Mouse (Mus musculus) midbrain, postnatal 0 days (tissue): ENCODE measurements around the gene Hoxc12. TPM values are rescaled to one million over a fixed set of nuclear protein-coding genes. Genes with fewer than 3 reads are reported as not detected.

Experiments
- ATAC-seq: fragments of 200-750 bp; cut with Nextera tagmentation; 2 replicates; pipeline ENCODE4 v1.8.0; 2017; ENCODE audit warnings: moderate number of reproducible peaks, mild to moderate bottlenecking, moderate TSS enrichment, moderate library complexity; ENCODE audit not compliant: low FRiP score
- DNase-seq: peaks from one replicate; pipeline ENCODE4 v3.0.0-alpha.2; 2015; ENCODE audit warnings: low spot score
- H3K27ac ChIP-seq: fragments of 300-500 bp; sonication (generic); 2 replicates; pipeline ENCODE4 v1.5.1; 2014; ENCODE audit warnings: low read depth, mild to moderate bottlenecking, low read length, mixed read lengths
- H3K27me3 ChIP-seq: fragments of 300-500 bp; sonication (generic); 2 replicates; pipeline ENCODE4 v1.6.1; 2014; ENCODE audit warnings: low read length, control low read depth, mixed read lengths; ENCODE audit not compliant: insufficient read depth
- H3K36me3 ChIP-seq: fragments of 300-500 bp; sonication (generic); 2 replicates; pipeline ENCODE4 v1.6.1; 2014; ENCODE audit warnings: low read length, control low read depth, mixed read lengths; ENCODE audit not compliant: insufficient read depth
- H3K4me1 ChIP-seq: fragments of 300-500 bp; sonication (generic); 2 replicates; pipeline ENCODE4 v1.6.1; 2014; ENCODE audit warnings: mild to moderate bottlenecking, control low read depth, antibody characterized with exemption, low read length, mixed read lengths; ENCODE audit not compliant: insufficient read depth
- H3K4me2 ChIP-seq: fragments of 300-500 bp; sonication (generic); 2 replicates; pipeline ENCODE4 v1.6.1; 2014; ENCODE audit warnings: low read depth, mild to moderate bottlenecking, low read length, mixed read lengths; ENCODE audit not compliant: poor library complexity, severe bottlenecking
- H3K4me3 ChIP-seq: fragments of 300-500 bp; sonication (generic); 2 replicates; pipeline ENCODE4 v1.5.1; 2014; ENCODE audit warnings: low read depth, mild to moderate bottlenecking, low read length, moderate library complexity
- H3K9ac ChIP-seq: fragments of 300-500 bp; sonication (generic); replicated peaks from 2 replicates; pipeline ENCODE4 v1.6.1; 2014; ENCODE audit warnings: mild to moderate bottlenecking, low read length, moderate library complexity, mixed read lengths; ENCODE audit not compliant: poor library complexity, severe bottlenecking
- H3K9me3 ChIP-seq: fragments of 300-500 bp; sonication (generic); 2 replicates; pipeline ENCODE4 v1.6.1; 2016; ENCODE audit warnings: low read length, control low read depth
- CTCF ChIP-seq: IDR thresholded peaks from 2 replicates; pipeline ENCODE4 v1.5.1; 2016; ENCODE audit warnings: antibody characterized with exemption, mild to moderate bottlenecking
- WGBS: fragments of 180-500 bp; shearing (Covaris S2); extraction: QIAGEN DNeasy Blood & Tissue Kit; methylation state at CpG from one replicate; pipeline ENCODE4 v1.1.7; 2014; 5-methylcytosine and 5-hydroxymethylcytosine counted together
- polyA plus RNA-seq: library from polyadenylated mRNA; unstranded; fragments of >200 nt; fragmentation: Nextera tagmentation; extraction: Ambion mirVana; gene quantifications from 2 replicates; pipeline ENCODE4 v1.2.1, GENCODE M21; 2015
- total RNA-seq: library from RNA; depleted of rRNA; stranded (reverse); fragments of >200 nt; gene quantifications from 2 replicates; pipeline ENCODE4 v1.2.3, GENCODE M21; 2014

Gene Hoxc12
- total and polyA plus RNA-seq, 2 experiments from 2014 or later, result not detected

DNA sequence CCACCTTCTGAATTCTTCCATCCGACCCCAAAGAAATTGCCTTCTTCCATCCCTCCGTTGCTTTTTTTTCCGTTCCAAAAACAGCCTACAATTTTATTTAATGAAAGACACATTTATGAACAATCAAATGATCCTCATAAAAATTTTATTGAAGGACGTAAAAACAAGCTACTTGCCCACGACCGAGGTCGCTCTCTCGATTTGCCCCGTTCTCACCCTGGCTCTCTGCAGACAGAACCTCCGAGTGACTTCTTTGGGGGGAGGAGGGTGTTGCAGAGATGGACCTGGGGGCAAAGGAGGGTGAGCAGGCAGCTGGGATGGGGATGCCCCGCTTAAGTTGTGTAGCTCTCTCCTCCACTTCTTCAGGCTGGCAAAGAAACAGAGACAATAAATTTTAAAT is 43.8 kb downstream of the Hoxc12 start:
- TF ChIP-seq CTCF, result no peak
- H3K27me3 ChIP-seq, result peaks cover 90% of the 10 kb centered on the region
- H3K4me2 ChIP-seq, result no peak overlapping the region
- ATAC-seq (no peak), DNase-seq (no peak)
- no peaks in the 10 kb centered on the region for H3K9me3 ChIP-seq
- H3K36me3 ChIP-seq, result no peaks in the 10 kb centered on the region
- H3K4me1 ChIP-seq, result no peaks in the 10 kb centered on the region
- no peak overlapping the region for H3K9ac ChIP-seq
- no peak overlapping the region for H3K27ac ChIP-seq
- no peak overlapping the region for H3K4me3 ChIP-seq
- WGBS, result 3% methylated on average over 11 of the region's 11 CpGs

DNA sequence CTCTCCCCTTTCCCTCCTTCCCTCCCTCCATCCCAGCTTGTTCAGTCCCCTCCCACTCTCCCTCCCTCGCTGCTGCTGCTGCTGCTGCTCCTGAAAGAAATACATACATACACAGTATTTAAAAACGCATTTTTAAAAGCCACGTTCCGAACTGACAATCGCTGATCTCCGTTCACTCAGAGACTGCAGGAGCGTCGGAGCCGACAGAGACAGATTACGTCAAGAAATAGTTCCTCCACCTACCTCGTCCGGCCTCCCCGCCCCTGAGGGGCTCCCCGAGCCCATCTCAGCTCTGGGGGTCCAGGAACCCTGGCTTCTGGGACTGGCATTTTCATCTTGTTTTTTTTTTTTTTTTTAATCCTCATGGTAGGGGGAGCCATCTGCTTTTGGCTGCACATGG is 44.4 kb downstream of the Hoxc12 start:
- no peaks in the 10 kb centered on the region for H3K9me3 ChIP-seq
- WGBS, result under 1% methylated on average over 14 of the region's 14 CpGs
- H3K27me3 ChIP-seq, result peaks cover 90% of the 10 kb centered on the region
- ATAC-seq, result no peak
- no peak for DNase-seq
- no peak overlapping the region for H3K4me3 ChIP-seq
- H3K4me1 ChIP-seq, result no peaks in the 10 kb centered on the region
- no peak overlapping the region for H3K9ac ChIP-seq
- no peak for TF ChIP-seq CTCF
- H3K4me2 ChIP-seq, result no peak overlapping the region
- H3K27ac ChIP-seq, result no peak overlapping the region
- no peaks in the 10 kb centered on the region for H3K36me3 ChIP-seq

DNA sequence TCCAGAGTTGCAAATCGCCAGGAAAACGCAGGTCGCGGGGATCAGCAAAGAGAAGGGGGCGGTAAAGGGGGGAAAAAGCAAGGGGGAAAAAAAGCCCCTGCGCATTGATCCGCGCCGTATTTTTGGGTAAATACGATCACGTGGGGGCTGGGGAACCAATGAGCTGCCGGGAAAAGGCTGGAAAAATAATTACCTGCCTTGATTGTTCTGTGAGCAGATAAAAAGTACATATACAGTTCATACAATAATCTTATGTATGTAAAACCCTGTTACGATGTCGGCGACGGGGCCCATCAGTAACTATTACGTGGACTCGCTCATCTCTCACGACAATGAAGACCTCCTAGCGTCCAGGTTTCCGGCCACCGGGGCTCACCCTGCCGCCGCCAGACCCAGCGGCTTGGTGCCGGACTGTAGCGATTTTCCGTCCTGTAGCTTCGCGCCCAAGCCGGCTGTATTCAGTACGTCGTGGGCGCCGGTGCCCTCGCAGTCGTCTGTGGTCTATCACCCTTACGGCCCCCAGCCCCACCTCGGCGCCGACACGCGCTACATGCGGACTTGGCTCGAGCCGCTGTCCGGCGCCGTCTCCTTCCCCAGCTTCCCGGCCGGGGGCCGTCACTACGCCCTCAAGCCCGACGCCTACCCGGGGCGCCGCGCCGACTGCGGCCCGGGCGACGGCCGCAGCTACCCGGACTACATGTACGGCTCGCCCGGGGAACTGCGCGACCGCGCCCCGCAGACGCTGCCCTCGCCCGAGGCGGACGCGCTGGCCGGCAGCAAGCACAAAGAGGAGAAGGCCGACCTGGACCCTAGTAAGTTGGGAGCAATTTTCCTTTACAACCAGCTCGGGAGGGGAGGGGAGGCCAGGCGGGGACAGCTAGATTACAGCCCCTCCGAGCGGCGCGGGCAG is 45.1 kb downstream of the Hoxc12 start:
- Histone ChIP-seq H3K4me3 (no peak overlapping the region), H3K4me2 (no peak overlapping the region), H3K4me1 (no peaks in the 10 kb centered on the region), H3K9me3 (no peaks in the 10 kb centered on the region), H3K27me3 (peaks cover 90% of the 10 kb centered on the region), H3K36me3 (no peaks in the 10 kb centered on the region), H3K9ac (no peak overlapping the region), H3K27ac (no peak overlapping the region)
- no peak for TF ChIP-seq CTCF
- DNase-seq (no peak), ATAC-seq (no peak)
- under 1% methylated on average over 86 of the region's 88 CpGs for WGBS

DNA sequence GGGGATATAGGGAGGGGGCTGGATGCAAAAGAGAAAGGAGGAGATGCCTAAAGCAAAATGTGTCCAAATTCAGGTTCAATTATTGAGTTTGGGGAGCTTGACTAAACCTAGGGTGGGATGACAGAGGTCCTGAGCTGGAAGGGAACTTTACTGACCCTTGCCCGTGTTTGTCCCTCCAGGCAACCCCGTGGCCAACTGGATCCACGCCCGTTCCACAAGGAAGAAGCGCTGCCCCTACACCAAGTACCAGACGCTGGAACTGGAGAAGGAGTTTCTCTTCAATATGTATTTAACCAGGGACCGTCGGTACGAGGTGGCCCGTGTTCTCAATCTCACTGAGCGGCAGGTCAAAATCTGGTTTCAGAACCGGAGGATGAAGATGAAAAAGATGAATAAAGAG is 47.2 kb downstream of the Hoxc12 start:
- ATAC-seq (no peak), DNase-seq (no peak)
- H3K4me1 ChIP-seq, result no peaks in the 10 kb centered on the region
- H3K9me3 ChIP-seq, result no peaks in the 10 kb centered on the region
- H3K4me3 ChIP-seq, result no peak overlapping the region
- no peak overlapping the region for H3K4me2 ChIP-seq
- H3K27ac ChIP-seq, result no peak overlapping the region
- TF ChIP-seq CTCF, result no peak
- WGBS, result under 1% methylated on average over 12 of the region's 12 CpGs
- no peaks in the 10 kb centered on the region for H3K36me3 ChIP-seq
- H3K9ac ChIP-seq, result no peak overlapping the region
- peaks cover 91% of the 10 kb centered on the region for H3K27me3 ChIP-seq

DNA sequence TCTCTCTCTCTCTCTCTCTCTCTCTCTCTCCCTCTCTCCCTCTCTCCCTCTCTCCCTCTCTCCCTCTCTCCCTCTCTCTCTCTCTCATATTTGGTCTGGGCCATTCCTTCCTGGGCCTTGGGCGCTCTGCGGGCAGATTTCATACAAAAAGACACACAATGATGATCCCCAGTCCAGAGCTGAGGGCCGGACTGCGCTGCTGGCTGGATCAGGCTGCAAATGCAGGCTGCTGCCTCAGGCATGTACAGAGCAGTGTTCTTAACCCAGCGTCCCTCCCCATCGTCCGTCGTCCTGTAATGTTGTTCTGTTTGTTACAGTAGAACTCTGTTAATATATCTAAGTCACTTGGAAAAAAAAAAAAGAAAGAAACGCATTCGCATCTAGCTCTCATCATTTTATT is 48.0 kb downstream of the Hoxc12 start:
- 2% methylated on average over 10 of the region's 10 CpGs for WGBS
- no peak for TF ChIP-seq CTCF
- peaks cover 91% of the 10 kb centered on the region for H3K27me3 ChIP-seq
- DNase-seq (no peak), ATAC-seq (no peak)
- H3K9ac ChIP-seq, result no peak overlapping the region
- no peak overlapping the region for H3K4me2 ChIP-seq
- H3K27ac ChIP-seq, result no peak overlapping the region
- H3K9me3 ChIP-seq, result no peaks in the 10 kb centered on the region
- H3K36me3 ChIP-seq, result no peaks in the 10 kb centered on the region
- no peak overlapping the region for H3K4me3 ChIP-seq
- no peaks in the 10 kb centered on the region for H3K4me1 ChIP-seq

DNA sequence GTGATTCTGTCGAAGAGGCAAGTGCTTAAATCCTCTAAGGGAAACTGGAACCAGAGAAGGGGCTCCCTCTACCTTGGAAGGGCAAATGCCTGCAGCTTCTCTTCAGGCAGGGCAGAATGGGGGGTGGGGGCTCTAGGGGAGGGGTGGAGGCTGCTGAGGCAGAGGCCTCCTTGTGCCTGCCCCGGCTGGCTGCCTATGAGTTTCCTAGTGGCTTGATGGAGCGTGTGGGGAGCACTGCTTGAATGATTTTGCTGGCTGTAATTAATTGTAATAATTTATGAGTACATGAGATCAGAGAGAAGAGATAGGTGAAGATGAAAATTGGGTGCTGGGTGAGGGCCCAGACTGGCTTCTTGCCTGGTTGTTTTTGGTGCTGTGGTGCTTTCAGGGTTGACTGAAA is 48.4 kb downstream of the Hoxc12 start:
- Histone ChIP-seq H3K36me3 (no peaks in the 10 kb centered on the region), H3K4me3 (no peak overlapping the region), H3K4me2 (no peak overlapping the region), H3K27ac (no peak overlapping the region), H3K9me3 (no peaks in the 10 kb centered on the region), H3K4me1 (no peaks in the 10 kb centered on the region), H3K27me3 (peaks cover 91% of the 10 kb centered on the region), H3K9ac (no peak overlapping the region)
- 6% methylated on average over 3 of the region's 3 CpGs for WGBS
- ATAC-seq, result no peak
- no peak for DNase-seq
- no peak for TF ChIP-seq CTCF
